In the genomic region with DNA sequence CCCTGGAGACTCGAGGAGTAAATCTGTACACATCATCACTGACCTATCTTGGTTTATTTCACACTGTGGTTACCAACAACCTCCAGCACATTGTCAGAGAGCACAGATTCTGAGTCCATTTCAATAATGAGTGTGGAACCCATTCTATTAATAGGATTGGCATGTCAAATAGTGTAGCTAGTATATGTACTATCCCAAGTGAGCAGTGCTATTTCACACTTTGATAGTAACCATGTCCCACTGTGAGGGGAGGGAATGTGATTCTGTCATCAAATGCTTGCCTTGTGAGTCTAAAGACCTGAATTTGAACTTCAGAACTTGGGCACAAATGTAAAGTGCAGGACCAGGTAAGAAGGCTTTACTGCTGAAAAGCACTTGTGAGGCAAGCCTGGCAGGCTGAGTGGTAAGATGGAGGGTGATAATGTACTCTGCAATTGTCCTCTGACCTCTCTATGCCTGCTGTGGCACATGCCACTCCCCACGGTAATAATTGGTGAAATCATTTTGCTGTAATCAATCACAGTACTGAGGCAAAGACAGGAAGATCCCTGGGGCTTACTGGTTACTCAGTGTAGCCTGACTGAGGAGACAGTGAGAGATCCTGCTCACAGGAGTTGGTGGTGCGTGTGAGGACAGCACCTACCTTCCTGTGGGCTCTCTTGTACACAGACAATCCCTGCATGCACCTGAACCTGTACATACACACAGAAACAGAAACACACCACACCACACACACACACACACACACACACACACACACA, we compare ENCODE assay signal across 16 mouse cellular contexts. TPM values are rescaled to one million over a fixed set of nuclear protein-coding genes. Genes with fewer than 3 reads are reported as not detected.
DNase-seq lines count a peak whose midpoint lies in the region; ATAC-seq and TF ChIP-seq lines count a peak whose summit lies in the region.
"Not testable (repeated sequence)": the region's sequence is repeated elsewhere in the genome, so short reads cannot be mapped to it uniquely, and the experiment has no call there.
"Had no signal": no experiment of that assay in that cellular context is flagged by ENCODE, and none has a peak within 500 bp of the region (broad histone marks: within the 10 kb centered on the region; RNA-seq: fewer than 3 reads in every experiment).

No protein-coding gene starts in this region.

- not testable (repeated sequence) for H3K36me3 ChIP-seq in heart, embryonic 16.5 days (ENCODE audit: control insufficient read depth, insufficient read depth); hindbrain, embryonic 11.5 days (ENCODE audit: control insufficient read depth, insufficient read depth, low read length); limb, embryonic 14.5 days (ENCODE audit: control insufficient read depth, insufficient read depth, low read length); neural tube, embryonic 12.5 days; neural tube, embryonic 15.5 days

- 57% methylated on average over 3 of the region's 3 CpGs for WGBS in heart, embryonic 16.5 days
- 59% methylated on average over 3 of the region's 3 CpGs for WGBS in hindbrain, embryonic 11.5 days
- 53% methylated on average over 2 of the region's 3 CpGs for WGBS in limb, embryonic 14.5 days
- 67% methylated on average over 3 of the region's 3 CpGs for WGBS in neural tube, embryonic 12.5 days
- 59% methylated on average over 3 of the region's 3 CpGs for WGBS in neural tube, embryonic 15.5 days

- not testable (repeated sequence) for H3K4me3 ChIP-seq in heart, embryonic 16.5 days (ENCODE audit: low read length); hindbrain, embryonic 11.5 days (ENCODE audit: low read depth, low read length); limb, embryonic 14.5 days (replicated peaks; ENCODE audit: low read length); neural tube, embryonic 12.5 days; neural tube, embryonic 15.5 days (replicated peaks)

- not testable (repeated sequence) for H3K4me2 ChIP-seq in heart, embryonic 16.5 days (ENCODE audit: low read depth, low read length); hindbrain, embryonic 11.5 days (replicated peaks; ENCODE audit: low read depth, low read length); limb, embryonic 14.5 days (replicated peaks; ENCODE audit: low read depth, low read length, severe bottlenecking); neural tube, embryonic 12.5 days (replicated peaks); neural tube, embryonic 15.5 days

- H3K9me3 ChIP-seq in heart, embryonic 16.5 days (replicated peaks; ENCODE audit: control insufficient read depth, low read length); hindbrain, embryonic 11.5 days (ENCODE audit: control insufficient read depth, low read length); limb, embryonic 14.5 days (ENCODE audit: control insufficient read depth, low read length); neural tube, embryonic 12.5 days; neural tube, embryonic 15.5 days (replicated peaks): not testable (repeated sequence)

- peak overlapping the region; percentile 65 for H3K27ac ChIP-seq in heart, embryonic 16.5 days (ENCODE audit: low read length)
- H3K27ac ChIP-seq in hindbrain, embryonic 11.5 days (ENCODE audit: low read depth, low read length); limb, embryonic 14.5 days (replicated peaks; ENCODE audit: low read depth, low read length); neural tube, embryonic 12.5 days; neural tube, embryonic 15.5 days (replicated peaks): not testable (repeated sequence)

- peak; percentile 60; the same call in 1 of the 2 replicates for ATAC-seq in heart, embryonic 16.5 days (replicated peaks; ENCODE audit: extremely low read depth, insufficient read depth, low FRiP score)
- ATAC-seq in hindbrain, embryonic 11.5 days (ENCODE audit: low FRiP score) = peak; percentile 45; the same call in 1 of the 2 replicates
- not testable (repeated sequence) for ATAC-seq in limb, embryonic 14.5 days (ENCODE audit: low FRiP score, low read depth)
- ATAC-seq in neural tube, embryonic 12.5 days (ENCODE audit: low FRiP score, low read depth) = peak; percentile 56; the same call in 1 of the 2 replicates
- ATAC-seq in neural tube, embryonic 15.5 days (ENCODE audit: low FRiP score) = 0 out of 2 replicates have a peak, but pooled peaks have one; percentile 28

- peak; percentile 52 for DNase-seq in gonadal fat pad, adult 2 months (ENCODE audit: low read depth)
- not testable (repeated sequence) for DNase-seq in hindbrain, embryonic 11.5 days (ENCODE audit: low spot score)
- peak; percentile 1 for DNase-seq in limb, embryonic 14.5 days (ENCODE audit: low spot score)

- H3K9ac ChIP-seq in heart, embryonic 16.5 days (ENCODE audit: low read length); hindbrain, embryonic 11.5 days (ENCODE audit: low read depth, low read length); limb, embryonic 14.5 days (ENCODE audit: low read depth, low read length, severe bottlenecking); neural tube, embryonic 12.5 days; neural tube, embryonic 15.5 days (replicated peaks): not testable (repeated sequence)

- TF ChIP-seq POLR2A in limb, embryonic 14.5 days (IDR thresholded peaks at IDR 0.05; ENCODE audit: borderline replicate concordance, extremely low read depth, insufficient read depth, insufficient read length) = not testable (repeated sequence)

- not testable (repeated sequence) for H3K4me1 ChIP-seq in heart, embryonic 16.5 days (ENCODE audit: control insufficient read depth, insufficient read depth, low read length); hindbrain, embryonic 11.5 days (replicated peaks; ENCODE audit: control insufficient read depth, insufficient read depth, low read length); limb, embryonic 14.5 days (ENCODE audit: control insufficient read depth, insufficient read depth, low read length); neural tube, embryonic 12.5 days; neural tube, embryonic 15.5 days

- H3K27me3 ChIP-seq in heart, embryonic 16.5 days (ENCODE audit: control insufficient read depth, insufficient read depth, low read length); hindbrain, embryonic 11.5 days (ENCODE audit: control insufficient read depth, insufficient read depth, low read length); limb, embryonic 14.5 days (ENCODE audit: control insufficient read depth, insufficient read depth, low read length); neural tube, embryonic 12.5 days (replicated peaks); neural tube, embryonic 15.5 days (replicated peaks): not testable (repeated sequence)

RNA-seq across cellular contexts. Expression of a gene that starts 8.6 kb away (rescaled TPM):
- polyA plus RNA-seq in gonadal fat pad, adult 2 months (2012; rRNA removed) = not detected in 2 replicates
- polyA plus RNA-seq in heart, embryonic 16.5 days (2015; fragmentation: Nextera tagmentation; extraction: Ambion mirVana) = 0.09 and 0.14 TPM in 2 replicates
- not detected in 2 replicates for polyA plus RNA-seq in hindbrain, embryonic 11.5 days (2014; fragmentation: Nextera tagmentation; extraction: Ambion mirVana)
- polyA plus RNA-seq in limb, embryonic 14.5 days (2012; rRNA removed) = 0.04 TPM in 1 of 2 replicates, not detected in the other
- polyA plus RNA-seq in limb, embryonic 14.5 days (2014; fragmentation: Nextera tagmentation; extraction: Ambion mirVana) = not detected in 2 replicates
- 0.11 TPM in 1 of 2 replicates, not detected in the other for polyA plus RNA-seq in neural tube, embryonic 12.5 days (2016; fragmentation: Nextera tagmentation; extraction: Ambion mirVana)
- polyA plus RNA-seq in neural tube, embryonic 15.5 days (2015; fragmentation: Nextera tagmentation; extraction: Ambion mirVana) = not detected in 2 replicates
- polyA plus RNA-seq: C2C12; cerebellum, adult 2 months; embryonic facial prominence, embryonic 10.5 days; forebrain, embryonic 11.5 days; forebrain, embryonic 13.5 days; forebrain, embryonic 15.5 days; Patski had no signal

RNA-seq across cellular contexts. Expression of a gene that starts 13.3 kb away (rescaled TPM):
- polyA plus RNA-seq in gonadal fat pad, adult 2 months (2012; rRNA removed) = 0.20 TPM in 1 of 2 replicates, not detected in the other
- polyA plus RNA-seq in heart, embryonic 16.5 days (2015; fragmentation: Nextera tagmentation; extraction: Ambion mirVana) = not detected in 2 replicates
- not detected in 2 replicates for polyA plus RNA-seq in hindbrain, embryonic 11.5 days (2014; fragmentation: Nextera tagmentation; extraction: Ambion mirVana)
- polyA plus RNA-seq in limb, embryonic 14.5 days (2012; rRNA removed) = not detected in 2 replicates
- not detected in 2 replicates for polyA plus RNA-seq in limb, embryonic 14.5 days (2014; fragmentation: Nextera tagmentation; extraction: Ambion mirVana)
- polyA plus RNA-seq in neural tube, embryonic 12.5 days (2016; fragmentation: Nextera tagmentation; extraction: Ambion mirVana) = not detected in 2 replicates
- polyA plus RNA-seq in neural tube, embryonic 15.5 days (2015; fragmentation: Nextera tagmentation; extraction: Ambion mirVana) = not detected in 2 replicates
- polyA plus RNA-seq: activated CD4-positive, CD25-positive, alpha-beta regulatory T cell, adult 4 months; C2C12; cerebellum, adult 2 months; cortical plate, adult 2 months; embryonic facial prominence, embryonic 10.5 days; embryonic facial prominence, embryonic 12.5 days; forebrain, embryonic 11.5 days; forebrain, embryonic 13.5 days; forebrain, embryonic 15.5 days; Patski had no signal

RNA-seq across cellular contexts. Expression of a gene that starts 34.6 kb away (rescaled TPM):
- 9.8 and 10.1 TPM in 2 replicates for polyA plus RNA-seq in gonadal fat pad, adult 2 months (2012; rRNA removed)
- polyA plus RNA-seq in heart, embryonic 16.5 days (2015; fragmentation: Nextera tagmentation; extraction: Ambion mirVana) = 52.0 and 53.2 TPM in 2 replicates
- polyA plus RNA-seq in hindbrain, embryonic 11.5 days (2014; fragmentation: Nextera tagmentation; extraction: Ambion mirVana) = 110 and 113 TPM in 2 replicates
- 21.0 and 30.6 TPM in 2 replicates for polyA plus RNA-seq in limb, embryonic 14.5 days (2012; rRNA removed)
- polyA plus RNA-seq in limb, embryonic 14.5 days (2014; fragmentation: Nextera tagmentation; extraction: Ambion mirVana) = 76.1 and 78.3 TPM in 2 replicates
- polyA plus RNA-seq in neural tube, embryonic 12.5 days (2016; fragmentation: Nextera tagmentation; extraction: Ambion mirVana) = 81.6 and 82.6 TPM in 2 replicates
- polyA plus RNA-seq in neural tube, embryonic 15.5 days (2015; fragmentation: Nextera tagmentation; extraction: Ambion mirVana) = 60.0 and 67.8 TPM in 2 replicates
